Mouse (Mus musculus): Measurements from ENCODE around the gene Syf2. TPM values are rescaled to one million over a fixed set of nuclear protein-coding genes. Genes with fewer than 3 reads are reported as not detected.
"Not testable (repeated sequence)": the region's sequence is repeated elsewhere in the genome, so short reads cannot be mapped to it uniquely, and the experiment has no call there.

Syf2 gene
- polyA plus RNA-seq, 1 experiment from 2014 or later, result 76.2 TPM

DNA sequence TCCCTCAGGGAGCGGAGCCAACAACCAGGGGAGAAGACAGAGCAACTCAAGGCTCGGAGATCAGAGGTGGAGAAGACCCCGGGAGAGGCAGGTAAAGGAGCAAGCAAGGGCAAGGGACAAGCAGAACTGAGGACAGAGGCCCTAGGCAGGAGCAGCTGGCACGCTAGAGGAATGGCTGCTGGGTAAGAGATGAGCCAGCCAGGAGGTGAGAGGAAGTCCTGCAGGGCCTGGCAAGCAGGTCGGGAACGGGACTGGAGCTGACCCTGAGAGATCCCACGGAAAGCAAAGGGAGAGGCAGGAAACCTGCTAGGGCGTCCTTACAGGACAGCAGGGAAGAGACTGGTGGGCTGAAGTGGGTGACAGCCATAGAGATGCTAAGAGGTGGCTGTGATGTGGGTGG lies 29.6 kb upstream of the Syf2 start:
- Histone ChIP-seq H3K4me3 (ENCODE audit: low read depth, low read length) (no peak overlapping the region), H3K9me3 (ENCODE audit: control insufficient read depth) (no peaks in the 10 kb centered on the region), H3K36me3 (ENCODE audit: control insufficient read depth, insufficient read depth) (peaks cover 92% of the 10 kb centered on the region), H3K4me2 (replicated peaks; ENCODE audit: low read depth) (no peak overlapping the region), H3K9ac (ENCODE audit: low read depth, low read length) (no peak overlapping the region), H3K4me1 (replicated peaks; ENCODE audit: control insufficient read depth, insufficient read depth, low read length) (no peaks in the 10 kb centered on the region), H3K27me3 (replicated peaks; ENCODE audit: control insufficient read depth, insufficient read depth, low read length) (no peaks in the 10 kb centered on the region), H3K27ac (ENCODE audit: low read depth, low read length) (no peak overlapping the region)
- TF ChIP-seq CTCF (IDR thresholded peaks at IDR 0.05; ENCODE audit: low read depth), result no peak
- ATAC-seq, result no peak
- WGBS, result 94% methylated on average over 8 of the region's 8 CpGs

DNA sequence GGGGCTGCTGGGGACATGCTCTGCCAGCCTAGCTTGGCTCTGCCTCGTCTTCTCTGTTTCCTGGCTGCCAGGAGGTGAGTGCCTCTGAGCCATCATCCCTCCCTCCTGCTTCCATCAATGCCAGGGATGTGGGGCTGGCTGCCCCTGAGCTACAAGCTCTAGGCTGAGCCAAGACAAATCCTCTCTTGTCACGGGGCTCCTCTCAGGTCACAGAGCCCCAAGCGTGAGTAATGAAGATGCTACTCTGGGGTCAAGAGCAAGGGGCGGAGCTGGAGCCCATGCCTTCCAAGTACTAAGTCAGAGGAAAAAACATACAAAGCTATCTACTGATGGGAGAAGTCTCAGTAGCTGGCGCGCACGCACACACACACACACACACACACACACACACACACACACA lies 27.7 kb upstream of the Syf2 start:
- WGBS, result 84% methylated on average over 7 of the region's 7 CpGs

DNA sequence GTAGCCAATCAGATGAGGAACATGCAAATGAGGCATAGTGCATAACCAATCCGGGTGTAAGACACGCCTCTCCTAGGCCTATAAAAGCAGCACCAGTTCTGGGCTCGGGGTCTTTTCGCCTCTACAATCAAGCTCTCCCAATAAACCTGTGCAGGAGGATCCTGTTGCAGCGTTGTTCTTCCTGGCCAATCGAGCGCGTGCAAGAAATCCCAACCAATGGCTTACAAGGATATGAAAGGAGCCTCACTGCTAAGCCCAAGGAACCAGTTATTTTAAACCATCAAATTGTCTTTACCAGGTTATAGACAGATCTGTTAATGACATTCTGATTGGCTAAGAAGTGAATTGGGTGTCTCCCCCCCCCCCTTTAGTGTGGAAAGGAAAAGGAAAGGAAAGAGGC lies 19.3 kb upstream of the Syf2 start:
- not testable (repeated sequence) for H3K9ac ChIP-seq (ENCODE audit: low read depth, low read length); H3K9me3 ChIP-seq (ENCODE audit: control insufficient read depth); H3K4me3 ChIP-seq (ENCODE audit: low read depth, low read length); H3K27me3 ChIP-seq (replicated peaks; ENCODE audit: control insufficient read depth, insufficient read depth, low read length); ATAC-seq; H3K4me1 ChIP-seq (replicated peaks; ENCODE audit: control insufficient read depth, insufficient read depth, low read length); H3K4me2 ChIP-seq (replicated peaks; ENCODE audit: low read depth); H3K27ac ChIP-seq (ENCODE audit: low read depth, low read length)
- H3K36me3 ChIP-seq (ENCODE audit: control insufficient read depth, insufficient read depth), result peaks cover 41% of the 10 kb centered on the region
- WGBS, result 93% methylated on average over 6 of the region's 8 CpGs

More for the DNA sequence above, 27.7 kb upstream of the Syf2 start:
- H3K36me3 ChIP-seq (ENCODE audit: control insufficient read depth, insufficient read depth), result peaks cover 91% of the 10 kb centered on the region
- H3K9me3 ChIP-seq (ENCODE audit: control insufficient read depth), result no peaks in the 10 kb centered on the region
- H3K27me3 ChIP-seq (replicated peaks; ENCODE audit: control insufficient read depth, insufficient read depth, low read length), result no peaks in the 10 kb centered on the region
- H3K4me2 ChIP-seq (replicated peaks; ENCODE audit: low read depth), result no peak overlapping the region
- no peak overlapping the region for H3K27ac ChIP-seq (ENCODE audit: low read depth, low read length)
- no peak overlapping the region for H3K9ac ChIP-seq (ENCODE audit: low read depth, low read length)
- H3K4me1 ChIP-seq (replicated peaks; ENCODE audit: control insufficient read depth, insufficient read depth, low read length), result no peaks in the 10 kb centered on the region
- H3K4me3 ChIP-seq (ENCODE audit: low read depth, low read length), result no peak overlapping the region
- TF ChIP-seq CTCF (IDR thresholded peaks at IDR 0.05; ENCODE audit: low read depth), result no peak
- no peak for ATAC-seq

DNA sequence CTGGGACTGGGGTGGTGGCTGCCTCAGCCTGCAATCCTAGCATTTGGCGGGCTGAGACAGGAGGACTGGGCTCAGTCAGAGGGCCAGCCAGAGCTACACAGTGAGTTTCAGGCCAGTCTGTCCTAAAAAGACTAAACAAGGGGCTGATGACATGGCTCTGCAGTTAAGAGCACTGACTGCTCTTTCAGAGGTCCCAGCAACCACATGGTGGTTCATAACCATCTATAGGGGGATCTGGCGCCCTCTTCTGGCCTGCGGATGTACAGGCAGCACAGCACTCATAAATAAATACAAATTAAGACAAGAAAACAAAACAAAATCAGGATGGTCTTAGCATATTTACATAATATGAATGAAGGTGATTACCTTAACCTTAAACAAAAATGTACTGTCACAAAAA lies 17.3 kb upstream of the Syf2 start:
- Histone ChIP-seq H3K27me3 (replicated peaks; ENCODE audit: control insufficient read depth, insufficient read depth, low read length) (no peaks in the 10 kb centered on the region), H3K9me3 (ENCODE audit: control insufficient read depth) (no peaks in the 10 kb centered on the region), H3K27ac (ENCODE audit: low read depth, low read length) (no peak overlapping the region), H3K36me3 (ENCODE audit: control insufficient read depth, insufficient read depth) (peaks cover 22% of the 10 kb centered on the region), H3K4me3 (ENCODE audit: low read depth, low read length) (no peak overlapping the region), H3K4me1 (replicated peaks; ENCODE audit: control insufficient read depth, insufficient read depth, low read length) (no peaks in the 10 kb centered on the region), H3K4me2 (replicated peaks; ENCODE audit: low read depth) (peak overlapping the region; percentile 77; the same call in 1 of the 2 replicates), H3K9ac (ENCODE audit: low read depth, low read length) (no peak overlapping the region)
- WGBS, result 32% methylated on average over 3 of the region's 3 CpGs
- no peak for ATAC-seq
- peak; percentile 89 for TF ChIP-seq CTCF (IDR thresholded peaks at IDR 0.05; ENCODE audit: low read depth)

DNA sequence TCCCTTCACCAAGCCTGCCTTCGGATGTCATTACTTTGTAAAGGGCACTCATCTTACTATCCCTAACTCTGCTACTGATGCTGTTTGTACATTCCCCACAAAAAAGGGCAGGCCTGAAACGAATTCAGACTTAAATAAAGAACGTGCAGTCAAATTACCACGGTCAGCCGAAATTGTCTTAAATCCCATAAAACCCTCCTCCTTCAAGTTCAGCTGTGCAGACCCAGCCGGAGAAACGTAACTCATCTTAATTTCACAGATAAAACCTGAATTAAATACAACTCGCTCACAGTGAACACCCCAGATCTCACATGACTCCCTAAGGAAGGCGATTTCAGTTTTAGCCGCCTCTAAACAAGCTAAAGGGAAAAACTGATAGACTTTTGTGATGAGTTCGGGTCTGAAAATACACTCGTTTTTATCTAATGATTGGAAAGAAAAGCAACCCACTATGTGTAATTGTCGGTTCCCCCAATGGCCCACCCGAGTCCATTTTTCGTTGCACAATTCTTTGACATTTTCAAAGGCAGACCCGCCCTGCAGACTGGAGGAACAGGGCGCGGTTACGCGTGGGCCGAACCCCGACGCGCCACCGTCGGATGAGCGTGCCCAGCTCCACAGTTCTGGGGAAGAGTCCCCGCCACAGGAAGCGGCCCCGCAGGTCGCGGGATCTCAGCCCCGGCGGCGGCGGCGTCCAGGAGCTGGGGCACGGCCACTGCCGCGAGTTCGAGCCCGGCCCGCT lies 16.4 kb upstream of the Syf2 start:
- peak overlapping the region; percentile 92 for H3K27ac ChIP-seq (ENCODE audit: low read depth, low read length)
- peak; percentile 67 for ATAC-seq
- no peak for TF ChIP-seq CTCF (IDR thresholded peaks at IDR 0.05; ENCODE audit: low read depth)
- H3K27me3 ChIP-seq (replicated peaks; ENCODE audit: control insufficient read depth, insufficient read depth, low read length), result no peaks in the 10 kb centered on the region
- H3K4me1 ChIP-seq (replicated peaks; ENCODE audit: control insufficient read depth, insufficient read depth, low read length), result no peaks in the 10 kb centered on the region
- peak overlapping the region; percentile 89 for H3K4me3 ChIP-seq (ENCODE audit: low read depth, low read length)
- under 1% methylated on average over 43 of the region's 43 CpGs for WGBS
- peak overlapping the region; percentile 77 for H3K4me2 ChIP-seq (replicated peaks; ENCODE audit: low read depth)
- H3K9ac ChIP-seq (ENCODE audit: low read depth, low read length), result peak overlapping the region; percentile 91
- H3K36me3 ChIP-seq (ENCODE audit: control insufficient read depth, insufficient read depth), result peaks cover 14% of the 10 kb centered on the region
- H3K9me3 ChIP-seq (ENCODE audit: control insufficient read depth), result no peaks in the 10 kb centered on the region

DNA sequence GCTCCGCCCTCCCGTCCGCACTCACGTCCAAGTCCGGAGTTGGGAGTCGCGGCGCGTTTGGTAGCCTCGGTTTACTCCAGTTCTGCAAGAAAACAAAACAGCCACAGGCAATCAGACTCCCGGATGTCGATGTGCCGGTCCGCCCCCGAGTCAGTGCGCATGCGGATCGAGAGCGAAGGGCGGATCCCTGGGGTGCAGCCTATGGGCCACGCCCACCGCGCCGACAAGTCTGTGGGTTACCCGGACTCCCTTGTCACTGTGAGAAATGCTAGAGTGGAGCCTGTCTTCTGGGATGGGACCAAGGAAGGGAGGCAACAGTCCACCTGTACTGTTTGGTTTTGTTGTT lies 15.9 kb upstream of the Syf2 start, which contains the start of gene Tmem50a:
Gene Tmem50a, minus strand, starts transcription at position 161 of the 346 bp plus-strand sequence.
- Histone ChIP-seq H3K27me3 (replicated peaks; ENCODE audit: control insufficient read depth, insufficient read depth, low read length) (no peaks in the 10 kb centered on the region), H3K9ac (ENCODE audit: low read depth, low read length) (peak within 1 kb of the TSS; percentile 91), H3K4me2 (replicated peaks; ENCODE audit: low read depth) (peak within 1 kb of the TSS; percentile 77), H3K27ac (ENCODE audit: low read depth, low read length) (peak within 1 kb of the TSS; percentile 92), H3K4me1 (replicated peaks; ENCODE audit: control insufficient read depth, insufficient read depth, low read length) (no peaks in the 10 kb centered on the region), H3K4me3 (ENCODE audit: low read depth, low read length) (peak within 1 kb of the TSS; percentile 89), H3K9me3 (ENCODE audit: control insufficient read depth) (no peaks in the 10 kb centered on the region), H3K36me3 (ENCODE audit: control insufficient read depth, insufficient read depth) (0 out of 2 replicates have a peak, but pooled peaks cover 9% of the 10 kb centered on the region)
- WGBS, result under 1% methylated on average over 25 of the region's 25 CpGs
- TF ChIP-seq CTCF (IDR thresholded peaks at IDR 0.05; ENCODE audit: low read depth), result no peak
- ATAC-seq, result peak; percentile 88

Measured in intestine, postnatal 0 days (tissue).